Mouse (Mus musculus) natural killer cell, adult 2 months (primary cell): Measurements from ENCODE around the gene Ndufc1.
A peak's percentile ranks its signal among the peaks of the same experiment; 100 is the strongest.
"Not testable (repeated sequence)": the region's sequence is repeated elsewhere in the genome, so short reads cannot be mapped to it uniquely, and the experiment has no call there.

Source experiments
- DNase-seq, 2 experiments: peaks; one replicate each; pipeline ENCODE4 v3.0.0; 2022; ENCODE audit warnings: low spot score in 2 of 2

Ndufc1 gene

GRCm38 (mm10) chr3:51368011-51368410, 40.8 kb downstream of the Ndufc1 start:
- DNase-seq: no peak

GRCm38 (mm10) chr3:51366926-51367325, 41.9 kb downstream of the Ndufc1 start:
- DNase-seq: no peak

- no peak for DNase-seq
Observed at GRCm38 (mm10) chr3:51365517-51365882, 43.3 kb downstream of the Ndufc1 start.

- DNase-seq: peak; percentile 65 to 74
Observed at GRCm38 (mm10) chr3:51364703-51365516, 43.9 kb downstream of the Ndufc1 start.

GRCm38 (mm10) chr3:51361066-51361465, 47.7 kb downstream of the Ndufc1 start:
- DNase-seq: no peak

- no peak for DNase-seq
Observed at GRCm38 (mm10) chr3:51359558-51360307, 49.1 kb downstream of the Ndufc1 start.

- DNase-seq: peak; percentile 66 to 85
Observed at GRCm38 (mm10) chr3:51358660-51359557, 49.9 kb downstream of the Ndufc1 start.

- peak; percentile 70 to 82 for DNase-seq
Observed at GRCm38 (mm10) chr3:51358181-51358580, 50.6 kb downstream of the Ndufc1 start.

- no peak for DNase-seq
Observed at GRCm38 (mm10) chr3:51357624-51358023, 51.2 kb downstream of the Ndufc1 start.

GRCm38 (mm10) chr3:51357078-51357477, 51.7 kb downstream of the Ndufc1 start:
- no peak for DNase-seq

- DNase-seq: not testable (repeated sequence)
Observed at GRCm38 (mm10) chr3:51354956-51355355, 53.8 kb downstream of the Ndufc1 start.
